Mouse (Mus musculus) spleen, adult 2 months (tissue): ENCODE data around the gene Efnb1. TPM values are rescaled to one million over a fixed set of nuclear protein-coding genes. Genes with fewer than 3 reads are reported as not detected.

Experiments used
- DNase-seq, 2 experiments: peaks; one replicate each; pipeline versions ENCODE4 v3.0.0 to v3.0.0-alpha.2; 2012 to 2021; ENCODE audit warnings: low spot score in 2 of 2, low read depth in 1 of 2
- H3K27ac ChIP-seq: fragments of 200-500 bp; 2 replicates; pipeline ENCODE4 v1.5.1; 2012; ENCODE audit warnings: low read length, inconsistent platforms; ENCODE audit not compliant: insufficient read depth
- H3K27me3 ChIP-seq: fragments of 200-500 bp; 2 replicates; pipeline ENCODE4 v1.6.1; 2012; ENCODE audit warnings: mild to moderate bottlenecking, moderate library complexity, low read length, inconsistent platforms; ENCODE audit not compliant: control insufficient read depth, insufficient read depth
- H3K36me3 ChIP-seq: fragments of 200-500 bp; 2 replicates; pipeline ENCODE4 v1.6.1; 2012; ENCODE audit warnings: mild to moderate bottlenecking, low read length, inconsistent platforms; ENCODE audit not compliant: control insufficient read depth, insufficient read depth
- H3K4me1 ChIP-seq: fragments of 200-500 bp; 2 replicates; pipeline ENCODE4 v1.6.1; 2011; ENCODE audit warnings: inconsistent platforms; ENCODE audit not compliant: control insufficient read depth, insufficient read depth, insufficient read length
- H3K4me3 ChIP-seq: fragments of 200-500 bp; 2 replicates; pipeline ENCODE4 v1.5.1; 2011; ENCODE audit warnings: mild to moderate bottlenecking, inconsistent platforms; ENCODE audit not compliant: insufficient read depth, insufficient read length; ENCODE audit errors: extremely low read depth
- CTCF ChIP-seq: fragments of 200-500 bp; IDR thresholded peaks from 2 replicates; pipeline ENCODE4 v1.5.1; 2011; ENCODE audit warnings: mild to moderate bottlenecking, inconsistent platforms; ENCODE audit not compliant: insufficient read depth, insufficient read length, insufficient replicate concordance; ENCODE audit errors: extremely low read depth
- POLR2A ChIP-seq: fragments of 200-500 bp; IDR thresholded peaks from 2 replicates; pipeline ENCODE4 v1.6.1; 2011; ENCODE audit warnings: low read depth, low read length, inconsistent platforms
- WGBS: fragments of 180-500 bp; shearing (Covaris S2); methylation state at CpG from one replicate; pipeline ENCODE4 v1.1.7; 2018; 5-methylcytosine and 5-hydroxymethylcytosine counted together
- polyA plus RNA-seq: library from polyadenylated mRNA; depleted of rRNA; stranded (reverse); fragments of >200 nt; gene quantifications from 2 replicates; pipeline ENCODE4 v1.2.3, GENCODE M21; 2012

Gene Efnb1
- polyA plus RNA-seq, 1 experiment = 11.9 TPM

DNA sequence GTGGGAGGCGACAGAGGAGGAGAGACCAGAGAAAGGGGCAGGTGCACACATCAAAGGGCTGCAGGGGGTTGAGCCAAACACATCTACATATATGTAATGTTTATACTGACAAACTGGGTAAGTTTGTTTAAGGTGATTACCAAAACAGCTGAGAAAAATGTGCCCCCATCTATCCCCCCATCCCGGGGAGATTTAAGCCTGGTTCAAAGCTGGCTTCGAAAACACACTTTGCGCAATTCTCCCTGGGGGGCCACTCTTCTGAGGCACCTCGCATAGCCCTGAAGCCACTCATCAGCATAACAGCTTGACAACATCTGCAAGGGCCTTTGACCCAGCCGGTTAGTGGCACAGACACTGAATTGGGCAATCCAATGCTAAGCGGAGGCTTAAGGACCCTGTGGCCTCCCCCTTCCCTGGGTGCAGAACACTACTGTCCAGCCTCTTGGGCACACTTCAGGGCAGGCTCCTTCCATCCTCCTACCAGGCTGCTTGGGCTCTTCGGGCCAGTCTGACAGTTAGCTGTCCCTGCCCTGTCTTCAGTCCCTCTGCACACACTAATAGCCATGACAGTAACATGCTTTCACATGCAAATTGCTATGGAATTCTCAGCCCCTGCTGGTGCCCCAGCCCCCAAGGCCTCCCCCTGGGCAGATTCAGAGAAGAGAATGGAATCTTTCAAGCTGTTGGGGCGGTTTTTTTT is 16.8 kb downstream of the Efnb1 start:
- no peak overlapping the region for H3K4me3 ChIP-seq
- H3K4me1 ChIP-seq = no peaks in the 10 kb centered on the region
- DNase-seq = no peak
- TF ChIP-seq POLR2A = no peak
- no peak for TF ChIP-seq CTCF
- 71% methylated on average over 9 of the region's 9 CpGs for WGBS
- no peaks in the 10 kb centered on the region for H3K36me3 ChIP-seq
- H3K27ac ChIP-seq = no peak overlapping the region
- H3K27me3 ChIP-seq = no peaks in the 10 kb centered on the region

GRCm38 (mm10) chrX:99153266-99153646 is 17.3 kb downstream of the Efnb1 start:
- no peak for DNase-seq
- Histone ChIP-seq H3K27me3 (no peaks in the 10 kb centered on the region), H3K4me3 (no peak overlapping the region), H3K27ac (no peak overlapping the region), H3K4me1 (no peaks in the 10 kb centered on the region), H3K36me3 (no peaks in the 10 kb centered on the region)
- no peak for TF ChIP-seq CTCF
- no peak for TF ChIP-seq POLR2A
- WGBS = 96% methylated on average over 3 of the region's 3 CpGs

DNA sequence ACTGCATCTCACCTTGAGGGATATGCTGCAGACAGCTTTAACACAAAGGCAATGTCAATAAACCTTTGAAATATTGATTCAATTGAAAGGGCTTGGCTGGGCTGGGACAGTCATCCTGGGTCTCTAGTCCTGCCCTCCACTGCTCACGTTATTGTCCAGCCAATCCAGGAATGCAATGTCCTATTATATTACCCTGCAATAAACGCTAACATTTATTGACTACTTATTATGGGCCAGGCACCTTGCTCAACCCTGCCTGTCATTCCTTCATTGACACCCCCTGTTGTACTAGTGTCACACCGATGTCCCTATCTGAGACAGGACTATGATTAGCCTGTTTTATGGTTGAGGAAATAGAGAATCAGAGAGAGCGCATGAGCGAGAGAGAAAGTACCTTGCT is 18.4 kb downstream of the Efnb1 start:
- H3K4me1 ChIP-seq = no peaks in the 10 kb centered on the region
- TF ChIP-seq POLR2A (no peak), CTCF (no peak)
- 90% methylated on average over 5 of the region's 5 CpGs for WGBS
- H3K36me3 ChIP-seq = no peaks in the 10 kb centered on the region
- H3K27ac ChIP-seq = no peak overlapping the region
- DNase-seq = no peak
- H3K4me3 ChIP-seq = no peak overlapping the region
- H3K27me3 ChIP-seq = no peaks in the 10 kb centered on the region

GRCm38 (mm10) chrX:99159020-99159419 is 23.1 kb downstream of the Efnb1 start:
- no peaks in the 10 kb centered on the region for H3K36me3 ChIP-seq
- WGBS = 81% methylated on average over 8 of the region's 8 CpGs
- DNase-seq = no peak
- H3K4me3 ChIP-seq = no peak overlapping the region
- H3K27me3 ChIP-seq = no peaks in the 10 kb centered on the region
- TF ChIP-seq CTCF (no peak), POLR2A (no peak)
- no peaks in the 10 kb centered on the region for H3K4me1 ChIP-seq
- H3K27ac ChIP-seq = no peak overlapping the region

DNA sequence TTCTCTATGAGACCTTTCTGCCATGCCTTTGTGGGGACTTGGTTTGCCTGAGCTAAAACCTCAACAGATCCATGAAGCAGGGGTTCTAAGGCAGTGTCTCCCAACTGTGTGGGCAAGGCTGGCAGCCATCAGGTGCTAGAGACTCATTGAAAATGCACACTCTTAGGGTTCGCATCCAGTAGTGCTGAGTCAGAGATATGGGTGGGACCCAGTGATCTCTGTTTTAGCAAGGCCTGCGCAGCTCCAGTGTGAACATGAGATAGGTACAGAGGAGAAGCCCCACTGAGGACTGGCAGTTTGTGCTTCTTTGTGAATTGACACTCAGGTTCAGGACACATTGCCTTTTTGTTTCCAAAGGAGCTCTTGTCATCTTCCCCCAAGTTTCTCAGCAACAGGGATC is 28.2 kb downstream of the Efnb1 start:
- 88% methylated on average over 2 of the region's 2 CpGs for WGBS
- Histone ChIP-seq H3K27me3 (no peaks in the 10 kb centered on the region), H3K27ac (no peak overlapping the region), H3K36me3 (no peaks in the 10 kb centered on the region), H3K4me3 (no peak overlapping the region), H3K4me1 (no peaks in the 10 kb centered on the region)
- DNase-seq = no peak
- no peak for TF ChIP-seq POLR2A
- no peak for TF ChIP-seq CTCF

DNA sequence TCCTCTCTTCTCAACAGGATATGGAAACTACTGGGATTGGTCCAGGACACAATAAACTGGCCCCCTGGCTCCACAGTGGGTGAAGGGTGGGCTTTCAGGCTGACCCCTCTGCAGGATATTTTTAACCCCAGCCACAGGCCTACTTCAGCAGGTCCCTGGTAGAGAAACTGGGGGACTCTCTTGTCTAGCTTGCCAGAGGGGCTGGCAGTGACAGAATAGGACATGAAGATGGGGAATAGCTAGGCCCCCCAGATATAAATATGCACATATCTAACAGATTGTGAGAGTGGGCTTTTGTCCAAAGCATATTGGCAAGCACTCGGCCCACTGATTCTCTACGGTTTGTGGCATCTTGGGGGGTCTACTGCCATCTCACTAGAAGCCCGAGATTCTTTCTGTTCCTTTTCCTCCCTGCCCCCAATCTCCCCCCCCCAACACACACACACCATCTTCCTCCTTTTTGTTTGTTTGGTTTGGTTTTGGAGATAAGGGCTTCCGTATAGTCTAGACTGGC is 29.0 kb downstream of the Efnb1 start:
- no peaks in the 10 kb centered on the region for H3K27me3 ChIP-seq
- no peak for TF ChIP-seq CTCF
- TF ChIP-seq POLR2A = no peak
- DNase-seq = no peak
- no peaks in the 10 kb centered on the region for H3K4me1 ChIP-seq
- no peaks in the 10 kb centered on the region for H3K36me3 ChIP-seq
- 64% methylated on average over 4 of the region's 4 CpGs for WGBS
- no peak overlapping the region for H3K4me3 ChIP-seq
- H3K27ac ChIP-seq = no peak overlapping the region

DNA sequence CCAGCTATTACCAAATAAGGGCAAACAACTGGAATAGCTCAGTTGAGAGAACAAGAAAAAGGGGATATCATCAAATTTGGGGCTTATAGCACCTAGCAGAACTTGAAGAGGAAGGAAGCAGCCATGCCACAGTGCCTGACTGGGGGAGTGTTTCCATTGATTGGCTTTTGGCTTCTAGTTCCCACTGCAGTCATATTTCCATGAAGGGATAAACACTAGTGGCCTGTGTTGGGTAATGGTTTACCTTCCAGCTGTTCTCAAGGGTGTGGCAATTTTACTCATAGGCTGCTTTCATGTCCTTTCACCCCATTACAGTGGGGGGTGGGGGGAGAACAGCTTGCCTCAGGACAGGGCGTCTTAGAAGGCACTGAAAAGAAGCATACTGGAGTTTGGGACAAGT is 31.1 kb downstream of the Efnb1 start:
- H3K27ac ChIP-seq = no peak overlapping the region
- DNase-seq = no peak
- no peak overlapping the region for H3K4me3 ChIP-seq
- TF ChIP-seq POLR2A = no peak
- no peak for TF ChIP-seq CTCF
- H3K36me3 ChIP-seq = no peaks in the 10 kb centered on the region
- H3K27me3 ChIP-seq = no peaks in the 10 kb centered on the region
- WGBS = 78% methylated on average over 1 of the region's 1 CpGs
- no peaks in the 10 kb centered on the region for H3K4me1 ChIP-seq
